Mouse (Mus musculus): ENCODE measurements around the gene Myt1l.

- TF ChIP-seq CTCF (IDR thresholded peaks at IDR 0.05; ENCODE audit: control insufficient read depth, insufficient read depth, low read length) (no peak), POLR2A (IDR thresholded peaks at IDR 0.05; ENCODE audit: borderline replicate concordance, control insufficient read depth, low read depth, low read length) (no peak)
Observed at GRCm38 (mm10) chr12:29907056-29907455, 378.9 kb downstream of the Myt1l start.
